Mouse (Mus musculus) cortical plate, adult 2 months (tissue): ENCODE data around the gene Srd5a1.

Experiments used
- CTCF ChIP-seq: fragments of 200-500 bp; IDR thresholded peaks from 2 replicates; pipeline ENCODE4 v1.5.1; 2011; ENCODE audit warnings: mild to moderate bottlenecking, control low read depth, low read length; ENCODE audit not compliant: insufficient read depth; ENCODE audit errors: extremely low read depth
- POLR2A ChIP-seq: fragments of 200-500 bp; IDR thresholded peaks from 2 replicates; pipeline ENCODE4 v1.6.1; 2011; ENCODE audit warnings: mild to moderate bottlenecking, low read length, control low read depth; ENCODE audit not compliant: insufficient read depth; ENCODE audit errors: extremely low read depth

DNA sequence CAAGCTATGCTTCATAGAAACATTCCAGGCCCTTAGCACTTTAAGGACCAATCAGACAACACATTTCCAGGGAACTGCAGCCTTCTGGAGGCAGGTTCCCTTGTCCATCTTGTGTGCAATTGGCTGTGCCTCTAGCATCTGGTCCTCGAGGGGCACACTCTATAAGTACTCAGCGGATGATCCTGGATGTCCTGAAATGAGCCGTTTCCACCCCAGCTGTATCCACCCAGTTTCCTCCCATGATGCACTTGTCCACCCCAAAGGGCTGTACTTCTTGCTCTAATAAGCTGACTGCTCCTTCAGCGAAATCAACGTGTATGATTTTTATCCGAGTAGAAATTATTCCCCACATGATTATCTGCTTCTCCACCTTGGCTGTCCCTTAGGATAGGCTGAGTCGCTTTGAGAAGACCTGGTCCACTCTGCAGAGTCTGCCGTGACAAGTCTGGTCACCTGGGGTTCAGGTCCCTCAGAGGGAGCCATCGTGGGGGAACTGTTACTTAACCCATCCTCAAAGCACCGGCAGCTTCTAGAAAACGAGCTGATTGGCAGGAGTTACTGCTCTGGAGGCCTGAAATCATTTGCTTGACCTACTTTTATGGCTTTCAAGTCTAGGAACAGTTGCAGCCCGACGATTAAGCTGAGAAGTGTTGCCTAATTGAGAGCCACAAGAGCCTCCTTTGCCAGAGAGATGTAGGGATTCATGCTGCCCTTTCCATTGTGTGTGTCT lies 34.6 kb upstream of the Srd5a1 start:
- TF ChIP-seq POLR2A (no peak), CTCF (no peak)
